Mouse (Mus musculus) embryonic fibroblast, embryonic 13.5 days (primary cell): ENCODE data around the gene Vmn1r80.
"Not testable (repeated sequence)": the region's sequence is repeated elsewhere in the genome, so short reads cannot be mapped to it uniquely, and the experiment has no call there.

Source experiments
- CTCF ChIP-seq: IDR thresholded peaks from 2 replicates; pipeline ENCODE4 v1.5.1; 2011; ENCODE audit warnings: mild to moderate bottlenecking, control low read depth, low read length, moderate library complexity, borderline replicate concordance; ENCODE audit not compliant: insufficient read depth
- POLR2A ChIP-seq: IDR thresholded peaks from 2 replicates; pipeline ENCODE4 v1.6.1; 2011; ENCODE audit warnings: low read depth, mild to moderate bottlenecking, control low read depth, low read length, moderate library complexity

GRCm38 (mm10) chr7:12170979-12171378, 18.1 kb upstream of the Vmn1r80 start, which contains the start of gene Vmn1r79:
- not testable (repeated sequence) for TF ChIP-seq CTCF, POLR2A
